ENCODE assay signal across 8 mouse cellular contexts in the genomic region with DNA sequence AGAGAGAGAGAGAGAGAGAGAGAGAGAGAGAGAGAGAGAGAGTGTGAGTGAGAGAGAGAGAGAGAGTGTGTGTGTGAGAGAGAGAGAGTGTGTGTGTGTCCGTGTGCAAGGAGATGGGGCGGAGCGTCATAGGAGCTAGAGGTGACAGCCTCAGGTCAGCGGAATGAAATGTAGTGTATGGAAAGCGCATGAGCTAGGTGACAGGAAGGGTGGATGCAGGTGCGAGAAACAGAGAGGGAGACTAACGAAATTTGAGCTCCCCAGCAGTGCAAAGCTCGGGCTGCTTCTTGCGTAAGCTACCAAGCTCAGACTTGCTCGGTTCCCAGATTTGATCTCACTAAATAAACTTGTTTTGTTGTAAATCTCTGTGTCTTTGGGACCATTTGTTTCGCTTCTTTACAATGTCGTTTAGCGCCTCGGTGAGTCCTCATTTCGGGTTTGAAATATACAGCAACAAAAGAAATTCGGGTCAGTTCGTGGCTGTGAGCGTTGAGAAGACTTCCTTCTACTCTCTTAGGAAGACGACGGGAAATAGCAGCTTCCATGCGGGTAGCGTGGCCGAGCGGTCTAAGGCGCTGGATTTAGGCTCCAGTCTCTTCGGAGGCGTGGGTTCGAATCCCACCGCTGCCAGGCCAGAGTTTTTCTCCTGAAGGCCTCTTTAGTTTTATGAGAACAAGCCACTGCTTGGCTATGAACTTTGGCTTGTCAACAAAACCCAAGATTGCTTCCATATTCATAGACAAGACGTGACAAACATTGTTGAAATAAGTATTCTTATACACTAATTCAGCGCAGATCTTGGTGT. TPM values are rescaled to one million over a fixed set of nuclear protein-coding genes. Genes with fewer than 3 reads are reported as not detected.
DNase-seq lines count a peak whose midpoint lies in the region; ATAC-seq and TF ChIP-seq lines count a peak whose summit lies in the region.

No protein-coding gene starts in this region.

- no peaks in the 10 kb centered on the region for H3K9me3 ChIP-seq in MEL (replicated peaks; ENCODE audit: insufficient read depth, low read length)
- H3K9me3 ChIP-seq in lung, embryonic 14.5 days (ENCODE audit: low read depth, low read length), result no peaks in the 10 kb centered on the region

- no peak for TF ChIP-seq EP300 in MEL (IDR thresholded peaks at IDR 0.05; ENCODE audit: low read depth in 1 of 2, low read length in 2 of 2)

- peak; percentile 19 to 23; a peak in 3 of 4 replicates for ATAC-seq in hematopoietic stem cell, adult 5-6 weeks (replicated peaks in 1 of 2; ENCODE audit: insufficient read depth in 1 of 2, low FRiP score in 2 of 2, low TSS enrichment in 1 of 2, low read depth in 1 of 2, poor library complexity in 2 of 2, severe bottlenecking in 2 of 2)
- ATAC-seq in lung, embryonic 14.5 days (ENCODE audit: insufficient read depth), result peak; percentile 74
- peak; percentile 30; the same call in 1 of the 2 replicates for ATAC-seq in neutrophil, adult 5-6 weeks (ENCODE audit: extremely low read depth, insufficient number of reproducible peaks, low FRiP score, poor library complexity, severe bottlenecking)

- no peaks in the 10 kb centered on the region for H3K27me3 ChIP-seq in MEL (ENCODE audit: control insufficient read depth in 1 of 2, insufficient read depth in 2 of 2, low read length in 2 of 2)
- H3K27me3 ChIP-seq in lung, embryonic 14.5 days (ENCODE audit: insufficient read depth, low read length), result no peaks in the 10 kb centered on the region

- peak overlapping the region; percentile 50 for H3K9ac ChIP-seq in MEL (ENCODE audit: control insufficient read depth, low read depth, low read length, poor library complexity, severe bottlenecking)
- peak overlapping the region; percentile 40 for H3K9ac ChIP-seq in lung, embryonic 14.5 days

- H3K4me1 ChIP-seq in MEL (ENCODE audit: control insufficient read depth in 1 of 2, insufficient read depth in 2 of 2, low read length in 2 of 2), result peaks cover 0 to 9% of the 10 kb centered on the region in 2 experiments; a peak in 2 of 4 replicates
- H3K4me1 ChIP-seq in lung, embryonic 14.5 days (ENCODE audit: insufficient read depth), result peaks cover 13% of the 10 kb centered on the region

- no peaks in the 10 kb centered on the region for H3K79me2 ChIP-seq in MEL (ENCODE audit: control insufficient read depth, insufficient read depth, low read length, poor library complexity)

- TF ChIP-seq CTCF in MEL (IDR thresholded peaks at IDR 0.05 in 2 of 3, conservative IDR thresholded peaks at IDR 0.05 in 1 of 3; ENCODE audit: control insufficient read depth in 1 of 3, insufficient read depth in 1 of 3, low read depth in 2 of 3, low read length in 3 of 3, poor library complexity in 1 of 3, severe bottlenecking in 1 of 3), result peak in 1 of 3 experiments; percentile 14; a peak in 1 of 6 replicates
- TF ChIP-seq CTCF in lung, embryonic 14.5 days (IDR thresholded peaks at IDR 0.05; ENCODE audit: low read depth), result no peak

- peak overlapping the region; percentile 93 for H3K4me2 ChIP-seq in lung, embryonic 14.5 days

- H3K36me3 ChIP-seq in MEL (ENCODE audit: control insufficient read depth in 1 of 2, insufficient read depth in 2 of 2, low read length in 2 of 2), result 0 out of 4 replicates have a peak, but pooled peaks cover 0 to 2% of the 10 kb centered on the region in 2 experiments
- no peaks in the 10 kb centered on the region for H3K36me3 ChIP-seq in lung, embryonic 14.5 days (ENCODE audit: insufficient read depth)

- H3K4me3 ChIP-seq in MEL (ENCODE audit: control insufficient read depth in 1 of 2, insufficient read depth in 1 of 2, low read depth in 2 of 2, low read length in 2 of 2), result peak overlapping the region; percentile 41 to 88
- H3K4me3 ChIP-seq in lung, embryonic 14.5 days (ENCODE audit: low read depth, low read length), result peak overlapping the region; percentile 74

- peak overlapping the region; percentile 23 for H3K27ac ChIP-seq in MEL (ENCODE audit: control insufficient read depth, low read depth, low read length)
- H3K27ac ChIP-seq in lung, embryonic 14.5 days (ENCODE audit: low read depth), result peak overlapping the region; percentile 43; the same call in 1 of the 2 replicates

- under 1% methylated on average over 31 of the region's 31 CpGs for WGBS in lung, embryonic 14.5 days

- 0 out of 4 replicates have a peak, but pooled peaks of 1 of the 2 experiments have one; percentile 33 for TF ChIP-seq POLR2A in MEL (IDR thresholded peaks at IDR 0.05; ENCODE audit: control insufficient read depth in 1 of 2, insufficient read depth in 1 of 2, low read depth in 1 of 2, low read length in 2 of 2, poor library complexity in 1 of 2)

- DNase-seq in MEL (ENCODE audit: low read depth, low spot score), result peak; percentile 95
- peak; percentile 91 for DNase-seq in cerebellum, adult 8-10 months
- peak; percentile 96 for DNase-seq in forelimb bud, embryonic 11.5 days (ENCODE audit: low read depth, low spot score)
- DNase-seq in layer of hippocampus, adult 8-10 months (ENCODE audit: low spot score in 2 of 2), result peak; percentile 88 to 97
- DNase-seq in lung, embryonic 14.5 days, result peak; percentile 98
- DNase-seq in testis, postnatal 14 days (ENCODE audit: low spot score), result peak; percentile 88

- no peak for TF ChIP-seq RAD21 in MEL (IDR thresholded peaks at IDR 0.05; ENCODE audit: low read depth, low read length)

TF ChIP-seq in MEL, 35 proteins besides CTCF, POLR2A, EP300 and RAD21 (continues in another document):
- TF ChIP-seq SMC3 (IDR thresholded peaks at IDR 0.05; ENCODE audit: low read depth, low read length) (no peak; the same call in 1 of the 2 replicates), ELF1 (IDR thresholded peaks at IDR 0.05; ENCODE audit: low read depth, low read length) (peak; percentile 82; the same call in 1 of the 2 replicates), KAT2A (conservative IDR thresholded peaks at IDR 0.05; ENCODE audit: low read depth, low read length) (peak; percentile 50; the same call in 1 of the 2 replicates), NRF1 (IDR thresholded peaks at IDR 0.05; ENCODE audit: insufficient read depth, low read depth, low read length, poor library complexity, severe bottlenecking) (peak; percentile 29; the same call in 1 of the 2 replicates), MAZ (IDR thresholded peaks at IDR 0.05; ENCODE audit: low read depth, low read length) (peak; percentile 64), MAX (IDR thresholded peaks at IDR 0.05; ENCODE audit: low read length) (0 out of 2 replicates have a peak, but pooled peaks have one; percentile 19), POLR2AphosphoS5 (IDR thresholded peaks at IDR 0.05; ENCODE audit: borderline replicate concordance, low read depth, low read length) (no peak), ZMIZ1 (IDR thresholded peaks at IDR 0.05; ENCODE audit: low read depth, low read length) (no peak), RCOR1 (IDR thresholded peaks at IDR 0.05; ENCODE audit: low read depth, low read length) (0 out of 2 replicates have a peak, but pooled peaks have one; percentile 26), CHD2 (IDR thresholded peaks at IDR 0.05; ENCODE audit: low read length) (no peak), MAFK (IDR thresholded peaks at IDR 0.05; ENCODE audit: borderline replicate concordance, low read depth, low read length) (peak; percentile 96; the same call in 1 of the 2 replicates)

RNA-seq across cellular contexts. Expression of a gene that starts 1.5 kb away (rescaled TPM):
- 0.08 TPM in 1 of 2 replicates, not detected in the other for total RNA-seq in MEL (2012; rRNA removed)
- under 1 TPM in 1 of 2 experiments, not detected in 1; 0.26 TPM for polyA plus RNA-seq in MEL (2012; ENCODE audit: insufficient read depth in 1 of 2, insufficient read length in 2 of 2, low read depth in 1 of 2, low replicate concordance in 2 of 2, missing spikeins in 1 of 2)
- total RNA-seq in hematopoietic stem cell, adult 5-6 weeks (2017), result not detected in 2 replicates
- 1 to 10 TPM; 1.4 to 1.7 (median 1.5) TPM for total RNA-seq in layer of hippocampus, adult 8-10 months (2022)
- polyA plus RNA-seq in lung, embryonic 14.5 days (2014; fragmentation: Nextera tagmentation; extraction: Ambion mirVana), result 0.19 and 0.41 TPM in 2 replicates
- total RNA-seq in neutrophil, adult 5-6 weeks (2017), result 0.23 and 0.74 TPM in 2 replicates

RNA-seq across cellular contexts. Expression of a gene that starts 1.8 kb away (rescaled TPM):
- not detected in 2 replicates for total RNA-seq in MEL (2012; rRNA removed)
- under 1 TPM in 1 of 2 experiments, not detected in 1; 0.13 TPM for polyA plus RNA-seq in MEL (2012; ENCODE audit: insufficient read depth in 1 of 2, insufficient read length in 2 of 2, low read depth in 1 of 2, low replicate concordance in 2 of 2, missing spikeins in 1 of 2)
- not detected in 2 replicates for total RNA-seq in hematopoietic stem cell, adult 5-6 weeks (2017)
- total RNA-seq in layer of hippocampus, adult 8-10 months (2022), result 10 to 100 TPM in 2 of 4 experiments, 1 to 10 TPM in 2; 8.8 to 14.4 (median 10.1) TPM
- polyA plus RNA-seq in lung, embryonic 14.5 days (2014; fragmentation: Nextera tagmentation; extraction: Ambion mirVana), result 0.09 and 0.17 TPM in 2 replicates
- total RNA-seq in neutrophil, adult 5-6 weeks (2017), result 0.25 TPM in 1 of 2 replicates, not detected in the other

RNA-seq across cellular contexts. Expression of a gene that starts 3.7 kb away (rescaled TPM):
- 0.08 TPM in 1 of 2 replicates, not detected in the other for total RNA-seq in MEL (2012; rRNA removed)
- 1 to 10 TPM in 1 of 2 experiments, not detected in 1; 1.4 TPM for polyA plus RNA-seq in MEL (2012; ENCODE audit: insufficient read depth in 1 of 2, insufficient read length in 2 of 2, low read depth in 1 of 2, low replicate concordance in 2 of 2, missing spikeins in 1 of 2)
- total RNA-seq in hematopoietic stem cell, adult 5-6 weeks (2017), result not detected in 2 replicates
- 1 to 10 TPM in 3 of 4 experiments, under 1 TPM in 1; 0.97 to 1.8 (median 1.2) TPM for total RNA-seq in layer of hippocampus, adult 8-10 months (2022)
- polyA plus RNA-seq in lung, embryonic 14.5 days (2014; fragmentation: Nextera tagmentation; extraction: Ambion mirVana), result 0.57 and 0.68 TPM in 2 replicates
- total RNA-seq in neutrophil, adult 5-6 weeks (2017), result 0.23 TPM in 1 of 2 replicates, not detected in the other

RNA-seq across cellular contexts. Expression of a gene that starts 28.9 kb away (rescaled TPM):
- total RNA-seq in MEL (2012; rRNA removed), result 4.5 and 5.6 TPM in 2 replicates
- 10 to 100 TPM in 1 of 2 experiments, not detected in 1; 34.9 TPM for polyA plus RNA-seq in MEL (2012; ENCODE audit: insufficient read depth in 1 of 2, insufficient read length in 2 of 2, low read depth in 1 of 2, low replicate concordance in 2 of 2, missing spikeins in 1 of 2)
- 33.6 and 42.1 TPM in 2 replicates for total RNA-seq in hematopoietic stem cell, adult 5-6 weeks (2017)
- total RNA-seq in layer of hippocampus, adult 8-10 months (2022), result 100 to 1,000 TPM in 2 of 4 experiments, 10 to 100 TPM in 2; 91.2 to 107 (median 97.7) TPM
- 15.4 and 23.7 TPM in 2 replicates for polyA plus RNA-seq in lung, embryonic 14.5 days (2014; fragmentation: Nextera tagmentation; extraction: Ambion mirVana)
- total RNA-seq in neutrophil, adult 5-6 weeks (2017), result 28.9 and 36.1 TPM in 2 replicates

RNA-seq across cellular contexts. Expression of a gene that starts 32.9 kb away (rescaled TPM):
- total RNA-seq in MEL (2012; rRNA removed), result not detected in 2 replicates
- not detected for polyA plus RNA-seq in MEL (2012; ENCODE audit: insufficient read depth in 1 of 2, insufficient read length in 2 of 2, low read depth in 1 of 2, low replicate concordance in 2 of 2, missing spikeins in 1 of 2)
- not detected in 2 replicates for total RNA-seq in hematopoietic stem cell, adult 5-6 weeks (2017)
- total RNA-seq in layer of hippocampus, adult 8-10 months (2022), result 10 to 100 TPM in 2 of 4 experiments, 1 to 10 TPM in 2; 5.9 to 14.5 (median 10.5) TPM
- polyA plus RNA-seq in lung, embryonic 14.5 days (2014; fragmentation: Nextera tagmentation; extraction: Ambion mirVana), result not detected in 2 replicates
- not detected in 2 replicates for total RNA-seq in neutrophil, adult 5-6 weeks (2017)

Comparison
In these comparisons a context has a peak if more than half of its experiments do, and no peak if none do; other contexts are left out.
1. Peak in every context shown above with its lines: DNase-seq, ATAC-seq, H3K4me3 ChIP-seq and H3K27ac ChIP-seq.
2. ATAC-seq: peak in every context shown above with its lines; median percentile 74 in lung, embryonic 14.5 days; 30 in neutrophil, adult 5-6 weeks; 21 in hematopoietic stem cell, adult 5-6 weeks.